Mouse (Mus musculus) splenic B cell, adult 2 months (primary cell): ENCODE results near the gene Sdc3.

ENCODE experiments used
- DNase-seq: peaks from one replicate; pipeline ENCODE4 v3.0.0-alpha.2; 2011; ENCODE audit warnings: low read depth, low spot score
- H3K27me3 ChIP-seq: 2 replicates; pipeline ENCODE4 v1.6.1; 2012; ENCODE audit warnings: mild to moderate bottlenecking, low read length, moderate library complexity, mixed read lengths; ENCODE audit not compliant: control insufficient read depth, poor library complexity, insufficient read depth, severe bottlenecking
- H3K36me3 ChIP-seq: 2 replicates; pipeline ENCODE4 v1.6.1; 2012; ENCODE audit warnings: mild to moderate bottlenecking, low read length, moderate library complexity, mixed read lengths; ENCODE audit not compliant: control insufficient read depth, poor library complexity, insufficient read depth, severe bottlenecking

Gene Sdc3

GRCm38 (mm10) chr4:130828851-130829673, 36.7 kb downstream of the Sdc3 start:
- DNase-seq = no peak
- no peaks in the 10 kb centered on the region for H3K36me3 ChIP-seq

GRCm38 (mm10) chr4:130834122-130834521, 41.8 kb downstream of the Sdc3 start:
- Histone ChIP-seq H3K36me3 (no peaks in the 10 kb centered on the region), H3K27me3 (no peaks in the 10 kb centered on the region)
- DNase-seq = no peak

More at GRCm38 (mm10) chr4:130828851-130829673, 36.7 kb downstream of the Sdc3 start:
- no peaks in the 10 kb centered on the region for H3K27me3 ChIP-seq

GRCm38 (mm10) chr4:130835550-130835949, 43.2 kb downstream of the Sdc3 start:
- DNase-seq = no peak
- Histone ChIP-seq H3K36me3 (no peaks in the 10 kb centered on the region), H3K27me3 (no peaks in the 10 kb centered on the region)

GRCm38 (mm10) chr4:130836281-130837061, 44.1 kb downstream of the Sdc3 start:
- DNase-seq = peak; percentile 23
- Histone ChIP-seq H3K27me3 (no peaks in the 10 kb centered on the region), H3K36me3 (no peaks in the 10 kb centered on the region)

GRCm38 (mm10) chr4:130838585-130838984, 46.2 kb downstream of the Sdc3 start:
- DNase-seq = no peak
- no peaks in the 10 kb centered on the region for H3K36me3 ChIP-seq
- no peaks in the 10 kb centered on the region for H3K27me3 ChIP-seq

GRCm38 (mm10) chr4:130841107-130841840, 48.9 kb downstream of the Sdc3 start:
- H3K36me3 ChIP-seq = no peaks in the 10 kb centered on the region
- H3K27me3 ChIP-seq = no peaks in the 10 kb centered on the region
- no peak for DNase-seq

- H3K27me3 ChIP-seq = no peaks in the 10 kb centered on the region
- no peaks in the 10 kb centered on the region for H3K36me3 ChIP-seq
- no peak for DNase-seq
Measured at GRCm38 (mm10) chr4:130848814-130849213, 56.5 kb downstream of the Sdc3 start.

- Histone ChIP-seq H3K27me3 (no peaks in the 10 kb centered on the region), H3K36me3 (no peaks in the 10 kb centered on the region)
- DNase-seq = peak; percentile 8
Measured at GRCm38 (mm10) chr4:130857661-130858060, 65.3 kb downstream of the Sdc3 start.

GRCm38 (mm10) chr4:130858880-130859279, 66.5 kb downstream of the Sdc3 start:
- Histone ChIP-seq H3K27me3 (no peaks in the 10 kb centered on the region), H3K36me3 (no peaks in the 10 kb centered on the region)
- DNase-seq = no peak

- H3K36me3 ChIP-seq = no peaks in the 10 kb centered on the region
- DNase-seq = no peak
- no peaks in the 10 kb centered on the region for H3K27me3 ChIP-seq
Measured at GRCm38 (mm10) chr4:130859467-130859866, 67.1 kb downstream of the Sdc3 start.

- DNase-seq = no peak
Measured at GRCm38 (mm10) chr4:130860902-130861652, 68.7 kb downstream of the Sdc3 start.

GRCm38 (mm10) chr4:130861653-130862208, 69.4 kb downstream of the Sdc3 start:
- DNase-seq = no peak
- Histone ChIP-seq H3K27me3 (no peaks in the 10 kb centered on the region), H3K36me3 (no peaks in the 10 kb centered on the region)

More at GRCm38 (mm10) chr4:130860902-130861652, 68.7 kb downstream of the Sdc3 start:
- Histone ChIP-seq H3K27me3 (no peaks in the 10 kb centered on the region), H3K36me3 (no peaks in the 10 kb centered on the region)

GRCm38 (mm10) chr4:130862538-130862937, 70.2 kb downstream of the Sdc3 start:
- no peaks in the 10 kb centered on the region for H3K27me3 ChIP-seq
- no peaks in the 10 kb centered on the region for H3K36me3 ChIP-seq
- no peak for DNase-seq

GRCm38 (mm10) chr4:130865460-130865859, 73.1 kb downstream of the Sdc3 start:
- no peak for DNase-seq
- no peaks in the 10 kb centered on the region for H3K27me3 ChIP-seq
- no peaks in the 10 kb centered on the region for H3K36me3 ChIP-seq
